Mouse (Mus musculus) right cerebral cortex, postnatal 36 days (tissue): Measurements from ENCODE around the gene Rasal1.

Experiments
- DNase-seq, 2 experiments: peaks; one replicate each; pipeline ENCODE4 v3.0.0; 2022; ENCODE audit warnings: low spot score in 2 of 2, mixed read lengths in 1 of 2

Gene Rasal1

DNA sequence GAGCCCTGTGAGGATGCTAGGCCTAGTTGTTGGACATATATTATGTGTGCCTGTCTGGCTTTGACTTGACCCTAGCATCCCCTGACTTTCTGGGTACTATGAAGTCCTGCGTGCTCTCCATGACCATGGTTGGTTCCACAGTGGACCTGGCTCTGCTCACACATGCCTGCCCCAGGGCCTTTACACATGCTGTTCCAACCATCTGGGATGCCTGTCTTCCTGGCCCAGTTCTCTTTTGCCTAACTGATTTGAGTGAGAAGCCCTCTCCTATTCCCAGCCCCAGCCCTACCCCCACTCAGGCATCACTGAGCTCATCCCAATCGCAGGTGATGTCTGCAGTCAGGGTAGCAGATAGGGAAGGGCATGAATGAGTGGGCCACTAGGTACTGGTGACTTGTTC lies 5.3 kb downstream of the Rasal1 start:
- DNase-seq: no peak

DNA sequence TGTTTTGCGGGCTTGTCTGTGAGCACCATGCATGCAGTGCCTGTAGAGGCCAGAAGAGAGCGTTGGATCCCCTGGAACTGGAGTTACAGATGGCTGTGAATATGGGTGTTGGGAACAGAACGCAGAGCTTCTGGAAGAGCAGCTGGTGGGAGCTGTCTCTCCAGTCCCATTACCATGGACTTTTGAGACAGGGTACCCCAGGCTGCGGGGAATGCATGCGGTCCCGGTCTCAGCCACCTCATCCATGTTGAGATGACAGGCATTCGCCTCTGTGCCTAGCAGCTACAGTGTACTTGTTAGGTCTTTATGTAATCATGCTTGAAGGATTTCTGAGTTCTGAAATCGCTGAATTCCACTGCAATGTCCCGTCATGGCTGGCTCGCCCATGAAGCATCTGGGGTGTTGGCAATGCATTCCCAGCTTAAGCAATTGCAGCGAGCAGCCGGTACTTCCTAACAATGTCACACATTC lies 7.7 kb downstream of the Rasal1 start:
- peak; percentile 69 to 74 for DNase-seq

DNA sequence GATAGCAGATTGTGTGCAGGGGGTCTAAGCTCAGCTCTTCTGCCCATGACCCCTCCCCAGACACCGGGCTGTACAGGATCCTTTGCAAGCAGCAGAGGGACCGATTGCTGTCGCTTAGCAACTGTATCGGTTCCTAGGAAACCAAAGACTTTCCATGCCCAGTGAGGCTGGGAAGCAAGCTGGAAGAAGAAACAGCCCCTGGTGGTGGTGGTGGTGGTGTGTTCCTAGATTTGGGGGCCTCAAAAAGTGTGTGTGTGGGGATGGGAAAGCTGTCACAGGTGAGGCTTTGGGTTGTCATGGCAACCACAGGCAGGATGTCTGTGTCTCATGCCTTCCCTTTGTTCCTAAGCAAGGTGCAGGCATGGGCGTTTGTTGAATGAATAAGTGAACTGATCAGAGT lies 12.2 kb downstream of the Rasal1 start:
- DNase-seq: no peak

DNA sequence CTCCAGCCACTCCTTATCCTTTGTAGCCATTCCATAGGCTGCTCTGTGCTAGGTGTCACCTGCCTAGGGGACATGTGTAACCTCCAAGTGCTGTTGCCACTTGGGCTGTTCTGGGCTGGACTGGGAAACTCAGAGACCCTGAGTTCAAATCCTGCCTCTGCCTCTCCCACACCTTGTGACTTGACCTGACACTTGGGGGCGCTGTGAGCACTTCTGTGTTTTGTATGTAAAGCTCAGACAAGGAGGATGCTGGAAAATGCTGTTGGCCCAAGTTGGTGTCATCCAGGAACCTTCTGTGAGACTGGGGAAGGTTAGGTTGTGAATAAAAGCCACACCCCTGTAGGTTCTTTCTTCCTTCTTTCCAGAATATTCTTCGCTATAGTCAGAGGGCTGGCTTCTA lies 16.3 kb downstream of the Rasal1 start:
- DNase-seq: no peak

DNA sequence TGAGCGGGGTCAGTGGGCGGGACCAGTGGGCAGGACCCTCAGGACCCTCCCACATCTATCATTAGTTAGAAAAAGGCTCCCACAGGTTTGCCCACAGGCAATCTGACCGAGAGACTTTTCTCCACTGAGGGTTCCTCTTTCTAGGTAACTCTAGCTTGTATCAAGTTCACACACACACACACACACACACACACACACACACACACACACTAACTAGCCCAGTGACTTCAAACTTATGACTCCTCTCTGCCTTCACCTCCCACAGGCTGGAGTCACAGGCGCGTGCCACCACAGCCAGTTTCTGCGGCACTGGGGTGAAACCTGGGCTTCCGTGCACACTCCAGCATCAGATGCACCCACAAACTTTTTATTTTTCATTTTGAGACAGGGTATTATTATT lies 20.1 kb downstream of the Rasal1 start:
- DNase-seq: no peak

DNA sequence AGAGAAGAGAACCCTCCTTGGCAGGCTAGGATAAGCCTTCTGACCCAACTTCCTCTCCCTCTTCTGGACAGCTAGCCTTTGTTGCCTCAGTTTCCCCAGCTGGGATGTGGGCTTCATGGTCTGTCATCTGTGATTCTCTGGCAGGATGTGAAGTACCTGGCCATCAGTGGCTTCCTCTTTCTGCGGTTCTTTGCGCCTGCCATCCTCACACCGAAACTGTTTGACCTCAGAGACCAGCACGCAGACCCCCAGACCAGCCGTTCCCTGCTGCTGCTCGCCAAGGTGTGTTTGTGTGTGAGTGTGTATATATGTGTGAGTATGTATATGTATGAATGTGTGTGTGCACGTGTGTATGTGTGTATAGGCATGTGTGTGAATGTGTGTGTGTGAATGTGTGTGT lies 21.5 kb downstream of the Rasal1 start:
- no peak for DNase-seq

DNA sequence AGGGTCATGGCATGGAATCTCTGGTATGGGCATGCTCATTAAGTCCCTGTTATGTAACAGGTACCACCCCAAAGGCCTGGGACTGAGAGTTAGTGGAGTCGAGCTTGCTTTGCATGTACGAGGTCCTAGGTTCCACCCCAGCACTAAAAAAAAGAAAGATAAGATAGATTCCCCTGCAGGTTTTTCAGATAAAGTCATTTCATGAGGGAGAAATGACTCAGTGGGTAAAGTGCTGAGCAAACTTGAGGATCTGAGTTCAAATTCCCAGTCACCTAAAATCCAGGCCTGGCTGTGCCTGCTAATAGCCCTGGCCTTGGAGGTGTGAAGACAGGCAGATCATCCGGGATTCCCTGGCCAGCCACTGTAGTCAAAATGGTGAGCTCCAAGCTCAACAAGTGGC lies 23.3 kb downstream of the Rasal1 start:
- DNase-seq: no peak

DNA sequence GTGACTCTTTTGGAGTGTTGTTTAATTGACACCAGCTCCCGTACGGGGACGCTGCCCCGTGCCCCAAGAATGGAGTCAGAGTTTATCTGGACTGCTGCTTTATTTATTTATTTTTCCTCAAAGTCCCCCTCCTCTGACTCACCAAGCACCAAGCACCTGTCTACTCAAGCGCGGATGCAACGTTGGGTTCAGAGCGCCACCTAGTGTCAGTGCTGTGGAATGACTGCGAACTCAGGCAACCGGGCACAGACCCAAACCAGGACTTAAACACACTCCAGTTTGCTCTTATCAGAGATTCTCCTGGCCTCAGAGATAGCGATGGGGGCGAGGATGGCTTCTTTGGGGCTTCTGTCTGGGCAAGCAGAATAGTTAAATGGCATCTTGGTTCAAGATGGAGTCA lies 25.0 kb downstream of the Rasal1 start:
- peak in 1 of 2 experiments; percentile 64 for DNase-seq

DNA sequence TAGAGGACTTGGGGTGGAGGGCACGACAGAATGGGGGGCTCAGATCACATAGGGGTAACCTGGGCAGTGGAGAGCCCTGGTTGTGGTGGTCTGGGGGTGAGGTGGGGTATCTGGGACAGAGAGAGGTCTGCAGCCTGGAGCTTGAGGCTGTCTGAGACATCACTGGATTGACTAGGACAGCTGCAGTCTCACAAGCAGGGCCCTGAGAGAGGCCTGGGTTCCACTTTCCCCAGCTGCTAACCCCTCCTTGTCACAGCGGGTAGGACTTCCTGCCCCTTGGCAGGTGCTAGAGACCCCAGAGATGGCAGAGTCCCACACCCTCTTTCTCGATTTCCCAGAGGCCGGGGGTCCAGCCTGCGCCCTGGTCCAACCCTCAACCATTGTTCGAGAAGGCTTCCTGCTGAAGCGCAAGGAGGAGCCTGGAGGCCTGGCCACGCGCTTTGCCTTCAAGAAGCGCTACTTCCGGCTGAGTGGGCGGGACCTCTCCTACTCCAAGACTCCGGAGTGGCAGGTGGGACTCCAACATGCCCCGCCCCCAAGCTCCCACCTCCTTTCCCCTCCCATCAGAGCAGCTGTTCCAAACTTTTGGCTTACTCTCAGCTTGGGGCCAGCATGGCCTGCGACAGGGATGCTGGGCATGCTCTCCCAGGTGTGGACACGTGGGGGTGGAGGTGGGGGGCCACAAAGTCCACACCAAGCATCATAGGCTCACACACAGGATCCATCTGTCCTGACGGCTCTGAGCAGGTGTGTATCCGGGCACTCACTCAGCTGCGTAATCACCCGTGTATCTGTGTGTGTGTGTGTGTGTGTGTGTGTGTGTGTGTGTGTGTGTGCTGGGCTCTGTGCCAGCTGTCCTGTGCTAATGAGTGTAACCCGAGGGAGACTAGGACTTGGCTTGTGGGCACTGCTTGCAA lies 25.9 kb downstream of the Rasal1 start:
- no peak for DNase-seq

DNA sequence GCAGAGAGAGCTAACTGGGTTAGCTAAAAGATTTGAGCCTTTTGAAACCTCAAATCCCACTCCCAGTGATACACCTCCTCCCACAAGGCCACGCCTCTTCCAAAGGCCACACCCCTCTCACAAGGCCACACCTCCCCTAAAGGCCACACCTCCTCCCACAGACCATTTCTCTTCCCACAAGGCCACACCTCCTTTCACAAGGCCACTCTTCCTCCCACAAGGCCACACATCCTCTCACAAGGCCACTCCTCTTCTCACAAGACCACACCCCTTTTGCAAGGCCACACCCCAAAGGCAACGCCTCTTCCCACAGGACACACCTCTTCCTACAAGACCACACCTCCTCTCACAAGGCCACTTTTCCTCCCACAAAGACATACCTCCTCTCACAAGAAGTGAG lies 28.9 kb downstream of the Rasal1 start:
- no peak for DNase-seq

DNA sequence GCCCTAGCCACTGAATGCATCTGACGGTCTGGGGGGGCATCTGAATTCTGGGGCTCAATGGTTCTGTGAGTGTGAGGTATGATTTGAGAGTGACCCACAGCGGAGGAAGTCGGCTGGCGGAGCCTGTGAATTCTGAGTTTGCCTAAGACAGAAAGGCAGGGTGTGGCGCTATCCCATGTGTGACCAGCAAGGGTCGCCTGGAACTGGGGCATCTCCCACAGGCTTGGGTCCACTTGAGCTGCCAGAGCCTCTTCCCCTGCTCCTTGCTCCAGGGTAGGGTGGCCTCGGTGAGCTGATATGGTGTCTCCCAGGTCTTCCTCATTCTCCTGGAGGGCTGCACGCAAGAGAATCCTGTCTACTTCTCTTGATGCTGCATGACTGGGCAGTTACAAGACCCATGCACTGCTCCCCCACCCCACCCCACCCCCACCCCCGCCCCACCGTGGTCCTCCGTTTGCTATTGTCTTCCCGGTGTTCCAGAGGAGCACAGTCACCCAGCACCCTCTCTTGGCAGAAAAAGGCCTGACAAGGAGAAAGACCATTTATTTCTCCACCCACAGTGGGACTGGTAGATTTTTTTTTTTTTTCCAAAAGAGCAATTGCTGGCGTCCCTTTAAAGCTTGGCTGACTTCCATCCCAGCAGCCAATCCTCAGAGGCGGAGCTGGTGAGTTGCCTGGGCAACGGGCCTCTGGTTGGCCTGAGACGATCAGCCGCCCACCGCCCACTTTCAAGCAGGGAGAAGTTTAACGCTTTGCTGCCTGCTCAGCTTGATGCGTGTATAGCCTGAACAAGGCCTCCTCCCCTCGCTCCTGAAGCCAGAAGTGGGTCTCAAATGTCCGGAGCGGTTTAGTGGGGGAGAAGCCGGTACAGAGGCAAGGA lies 31.3 kb downstream of the Rasal1 start:
- peak; percentile 90 to 94 for DNase-seq

DNA sequence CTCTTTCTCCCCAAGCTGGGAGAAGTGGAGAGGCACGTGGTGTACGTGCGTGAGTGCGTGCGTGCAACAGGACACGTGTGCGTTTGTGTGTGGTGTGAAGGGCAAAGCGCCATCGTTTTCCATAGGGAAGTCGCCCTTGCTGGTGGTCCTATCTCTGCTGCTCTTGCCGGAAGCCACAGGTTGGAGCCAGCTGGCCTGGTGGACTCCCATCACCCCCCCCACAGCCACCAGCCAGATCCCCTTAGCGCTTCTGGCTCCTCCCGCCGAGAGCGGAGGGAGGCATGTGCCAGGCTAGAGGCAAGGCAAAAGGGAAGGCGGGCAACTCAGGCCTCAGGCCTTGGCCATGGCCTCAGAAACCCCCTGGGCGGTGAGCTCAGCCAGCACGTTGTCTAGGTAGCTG lies 32.3 kb downstream of the Rasal1 start:
- DNase-seq: no peak

DNA sequence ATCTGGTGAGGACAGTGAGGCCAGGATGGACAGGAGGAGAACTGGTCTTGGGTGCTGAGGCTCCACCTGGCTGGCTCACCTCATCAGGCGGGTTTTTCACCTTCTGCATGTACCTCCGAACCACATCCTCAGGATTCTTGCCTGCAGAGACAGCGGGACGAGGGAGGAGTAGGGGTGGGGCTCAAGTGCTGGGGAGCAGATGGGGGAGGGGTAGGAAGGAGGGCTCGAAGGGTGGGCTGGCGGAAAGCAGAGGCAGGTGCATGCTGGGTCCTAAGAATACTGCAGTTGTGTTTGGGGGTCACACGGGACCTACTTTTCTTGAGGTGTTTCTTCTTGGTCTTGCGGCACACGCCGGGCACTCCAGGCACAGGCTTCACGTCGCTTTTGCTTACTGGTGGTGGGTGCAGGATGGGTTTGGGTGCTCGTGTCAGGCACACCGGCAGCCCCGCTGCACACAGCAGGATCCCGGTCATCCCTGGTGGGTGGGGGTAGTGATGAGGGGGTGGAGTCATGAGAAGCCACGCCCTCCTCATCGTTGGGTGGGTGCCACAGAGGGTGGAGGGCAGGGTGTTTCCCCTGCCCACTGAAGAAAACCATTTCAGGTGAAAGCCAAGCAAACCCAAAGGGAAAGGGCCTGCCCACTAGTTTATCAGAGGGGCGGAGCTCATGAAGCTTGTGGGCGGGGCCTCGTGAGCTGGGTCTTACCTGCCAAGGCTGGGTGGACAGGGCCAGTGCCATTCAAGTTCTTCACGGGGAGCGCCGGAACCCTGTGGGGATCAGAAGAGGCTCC lies 34.6 kb downstream of the Rasal1 start:
- DNase-seq: no peak

DNA sequence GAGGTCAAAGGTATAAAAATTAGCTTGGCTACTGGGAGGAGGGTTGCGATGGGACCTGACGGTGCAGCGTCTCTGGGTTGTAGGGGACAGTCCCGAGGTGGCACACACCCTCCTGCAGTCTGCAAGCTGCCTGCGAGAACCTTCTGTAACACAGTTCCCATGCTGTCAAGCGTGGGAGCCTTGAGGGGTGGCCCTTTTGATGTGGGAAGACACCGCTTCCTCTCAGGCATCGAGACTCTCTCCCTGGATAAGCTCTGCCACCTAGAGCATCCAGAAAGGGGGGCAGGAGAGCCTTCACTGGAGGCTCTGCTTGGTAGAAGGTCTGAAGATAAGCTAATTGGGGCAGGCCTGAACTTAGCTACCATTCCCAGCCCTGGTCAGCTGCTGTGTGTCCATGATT lies 37.1 kb downstream of the Rasal1 start:
- no peak for DNase-seq

DNA sequence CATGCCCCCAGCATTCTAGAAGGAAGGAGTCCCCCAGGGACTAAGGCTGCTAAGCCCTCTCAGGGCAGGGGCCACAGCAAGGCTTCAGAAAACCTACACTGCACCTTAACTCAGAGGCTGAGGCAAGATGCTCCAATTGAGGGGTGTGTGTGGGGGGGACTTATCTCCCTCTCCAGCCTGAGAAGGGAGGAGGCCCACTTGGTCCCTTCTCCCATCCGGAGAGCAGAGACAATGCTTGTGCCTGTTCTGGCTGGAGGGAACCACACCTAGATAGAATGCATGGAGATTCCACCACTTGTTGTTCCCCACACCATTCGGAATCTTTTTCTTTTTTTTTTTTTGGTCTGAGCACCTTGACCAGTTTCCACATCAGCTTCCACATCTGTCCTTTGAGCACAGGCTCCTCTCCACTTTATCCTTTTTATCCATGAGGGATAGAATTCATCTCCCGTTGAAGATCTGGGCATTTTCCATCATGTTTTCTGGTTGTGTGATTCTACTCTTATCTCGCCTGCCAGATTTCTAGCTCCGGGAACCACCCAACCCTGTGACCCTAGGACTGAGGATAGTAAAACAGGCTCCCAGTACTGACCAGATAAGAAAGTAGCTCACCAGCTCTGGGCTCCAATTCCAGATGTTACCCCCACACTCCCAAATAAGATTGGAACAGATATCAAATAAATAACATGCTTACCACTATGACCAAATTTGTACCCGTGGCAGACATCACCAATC lies 38.3 kb downstream of the Rasal1 start:
- no peak for DNase-seq

DNA sequence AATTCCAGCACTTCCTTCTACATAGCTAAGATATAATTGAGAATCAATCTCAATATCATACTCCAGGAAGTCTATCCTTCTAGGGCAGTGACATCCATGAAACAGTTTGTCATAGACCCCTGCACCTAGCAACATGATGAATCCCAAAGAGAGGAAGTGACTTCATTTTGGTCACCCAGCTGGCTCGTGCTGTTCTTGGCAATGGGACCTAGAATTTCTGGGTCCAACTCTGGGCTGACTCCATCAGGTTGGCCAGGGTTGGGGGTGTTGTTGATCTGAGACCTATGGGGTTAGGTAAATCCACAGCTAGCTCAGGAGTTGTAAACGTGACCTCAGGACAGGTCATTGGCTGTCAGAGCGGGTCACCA lies 38.9 kb downstream of the Rasal1 start:
- DNase-seq: no peak

DNA sequence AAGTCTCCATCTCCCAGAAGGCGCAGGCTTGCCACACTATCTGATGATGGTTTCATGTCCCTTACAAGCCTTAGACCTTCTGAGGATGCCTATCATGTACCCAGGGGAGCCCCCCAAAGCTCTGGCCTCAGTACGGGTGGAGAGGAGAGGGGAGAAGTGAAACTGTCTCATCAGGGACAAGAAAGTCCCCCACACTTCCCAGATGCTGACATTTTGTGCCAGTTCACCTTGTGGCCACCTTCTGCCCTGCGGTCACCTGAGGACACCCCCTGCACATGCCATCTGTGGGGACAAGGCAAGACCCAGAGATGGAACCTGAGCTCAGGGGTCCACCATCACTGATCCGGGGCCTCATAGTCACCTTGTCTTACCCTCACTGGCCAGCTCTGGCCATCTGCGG lies 39.3 kb downstream of the Rasal1 start:
- DNase-seq: no peak

DNA sequence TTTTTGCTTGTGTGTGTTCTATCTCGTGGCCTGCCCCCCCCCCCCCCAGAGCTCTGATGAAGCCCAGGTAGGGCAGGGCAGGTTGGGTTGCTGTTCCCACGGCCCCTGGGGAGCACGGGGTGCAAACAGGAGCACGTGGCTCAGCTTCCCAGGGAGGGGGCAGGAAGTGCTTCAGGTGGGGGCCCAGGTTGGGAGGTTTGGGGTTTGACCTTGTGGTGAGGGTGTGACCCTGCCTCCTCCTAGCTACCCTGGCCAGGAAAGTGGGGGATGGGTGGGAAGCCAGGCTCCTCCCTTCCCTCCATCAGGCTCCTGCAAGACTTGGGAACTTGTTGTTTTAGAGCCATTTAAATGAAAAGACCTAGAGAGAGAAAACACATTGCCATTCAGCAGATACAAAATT lies 39.8 kb downstream of the Rasal1 start:
- no peak for DNase-seq

DNA sequence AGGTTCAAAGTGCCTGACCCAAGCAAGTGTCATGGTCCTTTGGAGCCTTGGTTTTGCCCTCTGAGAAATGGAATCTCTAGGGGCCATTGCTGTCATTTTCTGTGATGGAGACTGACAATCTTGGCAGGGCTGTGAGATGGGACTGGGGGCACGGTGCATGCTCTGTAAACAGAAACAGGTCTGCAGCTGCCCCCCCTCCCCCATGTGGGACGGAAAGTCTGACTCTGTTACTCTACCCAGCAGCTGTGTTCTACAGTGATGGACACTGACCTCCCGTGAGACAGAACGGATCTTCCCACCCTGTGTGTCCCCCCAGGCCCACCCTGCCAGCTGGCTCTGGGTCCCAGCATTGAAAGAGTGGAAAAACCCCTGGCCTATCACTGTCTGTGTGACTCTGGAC lies 41.8 kb downstream of the Rasal1 start:
- DNase-seq: no peak

DNA sequence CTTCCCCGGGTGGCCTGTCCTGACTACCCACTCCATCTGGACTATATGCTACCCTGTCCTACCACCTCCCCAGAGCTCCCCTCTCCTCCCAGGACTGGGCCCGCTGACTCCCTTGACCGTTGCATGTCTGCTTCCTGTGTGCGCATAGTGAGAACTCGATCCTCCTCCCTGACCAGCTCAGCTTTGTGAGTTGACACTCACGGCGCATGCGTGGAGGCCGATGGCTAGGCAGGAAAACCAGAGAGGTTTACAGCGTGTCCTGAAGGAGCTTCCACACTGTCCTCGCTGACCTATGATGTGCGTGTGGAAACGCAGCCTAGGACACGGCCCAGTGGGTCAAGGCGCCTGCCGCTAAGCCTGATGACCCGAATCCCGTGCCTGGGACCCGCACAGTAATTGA lies 43.4 kb downstream of the Rasal1 start:
- no peak for DNase-seq

DNA sequence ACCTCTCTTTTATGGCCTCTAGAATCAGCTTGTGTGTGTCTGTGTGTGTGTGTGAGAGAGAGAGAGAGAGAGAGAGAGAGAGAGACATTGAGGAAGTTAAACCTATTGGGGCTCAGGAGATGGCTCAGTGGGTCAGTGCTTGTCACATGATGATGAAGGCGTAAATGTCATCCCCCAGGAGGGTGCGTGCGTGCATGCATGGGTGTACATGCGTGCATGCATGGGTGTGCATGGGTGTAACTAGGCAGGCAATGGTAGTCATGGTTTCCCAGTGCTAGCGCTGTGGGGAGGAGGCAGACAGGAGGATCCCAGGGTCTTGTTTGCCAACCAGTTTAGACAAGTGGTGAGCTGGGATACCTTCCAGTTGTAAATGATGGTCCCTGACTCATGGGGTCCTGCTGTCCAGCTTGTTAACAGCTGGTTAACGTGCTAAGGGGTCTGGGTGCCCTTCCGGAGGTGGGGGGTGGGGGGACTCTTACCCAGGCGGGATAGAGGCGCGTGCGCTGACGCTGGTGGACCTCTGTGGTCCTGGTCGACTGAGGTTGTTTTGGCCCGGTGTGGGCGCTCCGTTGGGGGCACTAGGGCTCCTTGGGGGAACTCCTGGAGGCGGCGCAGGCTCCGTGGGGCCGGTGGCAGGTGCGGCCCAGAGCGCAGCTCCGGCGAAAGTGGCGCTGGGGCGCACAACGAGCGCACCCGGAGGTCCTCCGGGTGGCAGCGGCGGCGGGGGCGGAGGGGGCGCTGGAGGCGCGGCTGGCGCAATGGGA lies 45.5 kb downstream of the Rasal1 start:
- no peak for DNase-seq
